Mouse (Mus musculus) hindbrain, embryonic 15.5 days (tissue): ENCODE results near the gene Elavl1. TPM values are rescaled to one million over a fixed set of nuclear protein-coding genes. Genes with fewer than 3 reads are reported as not detected.
"Not testable (repeated sequence)": the region's sequence is repeated elsewhere in the genome, so short reads cannot be mapped to it uniquely, and the experiment has no call there.

Experiments used
- ATAC-seq: fragments of 200-750 bp; cut with Nextera tagmentation; 2 replicates; pipeline ENCODE4 v1.8.0; 2017; ENCODE audit warnings: low read depth, moderate number of reproducible peaks, moderate TSS enrichment; ENCODE audit not compliant: low FRiP score
- H3K27ac ChIP-seq: fragments of 300-500 bp; sonication (generic); replicated peaks from 2 replicates; pipeline ENCODE4 v1.5.1; 2015; ENCODE audit warnings: mild to moderate bottlenecking, inconsistent platforms
- H3K27me3 ChIP-seq: fragments of 300-500 bp; sonication (generic); 2 replicates; pipeline ENCODE4 v1.6.1; 2015; ENCODE audit warnings: control low read depth, inconsistent platforms
- H3K36me3 ChIP-seq: fragments of 300-500 bp; sonication (generic); 2 replicates; pipeline ENCODE4 v1.6.1; 2015; ENCODE audit warnings: control low read depth, inconsistent platforms
- H3K4me1 ChIP-seq: fragments of 300-500 bp; sonication (generic); replicated peaks from 2 replicates; pipeline ENCODE4 v1.6.1; 2015; ENCODE audit warnings: control low read depth, inconsistent platforms
- H3K4me2 ChIP-seq: fragments of 300-500 bp; sonication (generic); 2 replicates; pipeline ENCODE4 v1.6.1; 2015; ENCODE audit warnings: moderate library complexity, mild to moderate bottlenecking, inconsistent platforms
- H3K4me3 ChIP-seq: fragments of 300-500 bp; sonication (generic); 2 replicates; pipeline ENCODE4 v1.5.1; 2015; ENCODE audit warnings: mild to moderate bottlenecking, inconsistent platforms
- H3K9ac ChIP-seq: fragments of 300-500 bp; sonication (generic); 2 replicates; pipeline ENCODE4 v1.6.1; 2015; ENCODE audit warnings: inconsistent platforms
- H3K9me3 ChIP-seq: fragments of 300-500 bp; sonication (generic); 2 replicates; pipeline ENCODE4 v1.6.1; 2016; ENCODE audit warnings: control low read depth, inconsistent platforms
- WGBS: fragments of 180-500 bp; shearing (Covaris S2); methylation state at CpG from one replicate; pipeline ENCODE4 v1.1.7; 2015; 5-methylcytosine and 5-hydroxymethylcytosine counted together
- polyA plus RNA-seq: library from polyadenylated mRNA; unstranded; fragments of >200 nt; fragmentation: Nextera tagmentation; extraction: Ambion mirVana; gene quantifications from 2 replicates; pipeline ENCODE4 v1.2.1, GENCODE M21; 2015

Gene Elavl1
- polyA plus RNA-seq, 1 experiment from 2014 or later: 108 TPM

DNA sequence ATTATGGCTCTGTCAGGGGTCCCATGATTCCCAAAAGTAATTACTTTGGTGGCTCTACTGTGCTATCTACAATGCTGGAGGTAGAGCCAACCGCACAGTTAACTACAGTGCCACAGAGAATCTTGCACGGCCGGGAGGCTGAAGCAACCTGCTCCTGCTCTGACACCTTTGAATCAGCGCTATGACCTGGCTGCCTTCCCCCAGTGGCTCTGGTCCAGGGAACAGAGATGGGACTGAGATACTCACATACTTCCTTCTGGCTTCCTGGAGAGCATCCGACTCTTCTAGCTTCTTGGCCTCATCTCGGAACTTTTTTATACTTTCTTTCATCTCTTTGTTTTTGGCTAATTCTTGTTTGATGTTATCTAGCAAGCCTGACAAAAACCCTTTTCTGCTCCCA, 55.6 kb downstream of the Elavl1 start:
- H3K9ac ChIP-seq: no peak overlapping the region
- H3K27ac ChIP-seq: no peak overlapping the region
- H3K27me3 ChIP-seq: no peaks in the 10 kb centered on the region
- H3K9me3 ChIP-seq: no peaks in the 10 kb centered on the region
- H3K4me3 ChIP-seq: no peak overlapping the region
- peaks cover 2% of the 10 kb centered on the region for H3K4me1 ChIP-seq
- no peak overlapping the region for H3K4me2 ChIP-seq
- 95% methylated on average over 6 of the region's 6 CpGs for WGBS
- peaks cover 66% of the 10 kb centered on the region for H3K36me3 ChIP-seq
- no peak for ATAC-seq

DNA sequence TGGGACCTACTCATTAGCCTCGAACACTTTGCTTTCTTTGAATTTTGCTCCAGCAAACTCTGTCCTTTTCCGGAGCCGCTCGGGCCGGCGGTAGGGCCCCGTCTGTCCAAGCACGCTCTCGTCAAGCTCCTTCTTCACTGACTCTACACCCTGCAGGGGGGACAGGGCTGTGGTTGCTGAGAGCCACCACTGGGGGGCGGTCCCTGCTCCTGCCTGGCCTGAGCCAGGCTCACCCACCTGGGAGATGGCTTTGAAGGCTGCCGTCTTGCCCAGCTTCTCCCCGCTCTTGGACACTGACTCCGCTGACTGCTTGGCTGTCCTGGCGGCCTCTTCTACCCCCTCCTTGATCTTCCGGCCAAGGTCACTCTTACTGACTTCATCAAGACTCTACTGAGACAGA, 57.6 kb downstream of the Elavl1 start:
- peak; percentile 40; the same call in 1 of the 2 replicates for ATAC-seq
- peaks cover 72% of the 10 kb centered on the region for H3K36me3 ChIP-seq
- 76% methylated on average over 15 of the region's 15 CpGs for WGBS

GRCm38 (mm10) chr8:4265160-4265914, 59.9 kb downstream of the Elavl1 start:
- H3K4me2 ChIP-seq: no peak overlapping the region
- H3K27me3 ChIP-seq: no peaks in the 10 kb centered on the region
- no peak overlapping the region for H3K4me3 ChIP-seq
- no peaks in the 10 kb centered on the region for H3K4me1 ChIP-seq
- H3K27ac ChIP-seq: no peak overlapping the region
- 95% methylated on average over 15 of the region's 15 CpGs for WGBS
- no peak for ATAC-seq
- H3K9me3 ChIP-seq: no peaks in the 10 kb centered on the region
- no peak overlapping the region for H3K9ac ChIP-seq
- peaks cover 73% of the 10 kb centered on the region for H3K36me3 ChIP-seq

More for the DNA sequence above, 57.6 kb downstream of the Elavl1 start:
- H3K4me2 ChIP-seq: no peak overlapping the region
- H3K4me3 ChIP-seq: no peak overlapping the region
- no peaks in the 10 kb centered on the region for H3K4me1 ChIP-seq
- no peak overlapping the region for H3K27ac ChIP-seq
- no peak overlapping the region for H3K9ac ChIP-seq
- H3K27me3 ChIP-seq: no peaks in the 10 kb centered on the region
- H3K9me3 ChIP-seq: no peaks in the 10 kb centered on the region

DNA sequence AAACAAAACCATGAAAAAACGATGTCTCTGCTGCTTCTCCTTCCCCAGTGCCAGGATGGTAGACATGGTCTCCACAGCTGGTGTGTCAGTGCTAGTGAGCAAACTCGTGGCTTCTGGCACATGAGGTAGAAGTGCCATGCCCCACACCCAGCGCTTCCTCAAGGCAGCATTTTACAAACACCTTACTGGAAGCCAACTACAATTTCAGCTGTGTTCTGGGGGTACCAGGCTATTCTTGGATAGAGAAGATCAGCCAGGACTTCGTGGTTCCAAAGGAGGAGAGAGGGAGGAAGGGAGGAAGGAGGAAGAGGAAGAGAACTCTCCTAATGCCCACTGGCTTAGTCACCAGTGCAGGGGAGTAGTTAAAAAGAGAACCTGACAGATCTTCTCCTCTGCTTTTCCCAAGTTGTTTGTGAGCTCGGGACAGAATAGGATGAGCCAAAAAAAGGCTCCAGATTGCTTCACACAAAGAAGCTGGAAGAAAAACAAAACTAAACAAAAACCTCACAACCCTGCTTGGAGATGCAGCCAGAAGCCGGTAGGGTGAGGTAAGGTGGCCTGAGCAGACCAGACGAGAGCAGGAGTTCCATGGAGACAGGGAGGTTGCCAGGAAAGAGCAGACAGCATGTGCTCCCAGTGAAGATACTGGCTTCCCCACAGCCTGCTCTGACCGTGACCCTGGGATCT, 62.0 kb downstream of the Elavl1 start:
- Histone ChIP-seq H3K36me3 (peaks cover 71% of the 10 kb centered on the region), H3K27me3 (no peaks in the 10 kb centered on the region), H3K4me3 (no peak overlapping the region), H3K4me2 (no peak overlapping the region), H3K9me3 (no peaks in the 10 kb centered on the region), H3K27ac (no peak overlapping the region), H3K4me1 (peaks cover 10% of the 10 kb centered on the region; the same call in 1 of the 2 replicates), H3K9ac (no peak overlapping the region)
- 88% methylated on average over 8 of the region's 8 CpGs for WGBS
- no peak for ATAC-seq

GRCm38 (mm10) chr8:4259805-4260170, 65.4 kb downstream of the Elavl1 start:
- ATAC-seq: no peak
- peak overlapping the region; percentile 95 for H3K27ac ChIP-seq
- peak overlapping the region; percentile 74; the same call in 1 of the 2 replicates for H3K4me2 ChIP-seq
- peaks cover 53% of the 10 kb centered on the region for H3K36me3 ChIP-seq
- H3K27me3 ChIP-seq: no peaks in the 10 kb centered on the region
- H3K9me3 ChIP-seq: no peaks in the 10 kb centered on the region
- peak overlapping the region; percentile 80; the same call in 1 of the 2 replicates for H3K9ac ChIP-seq
- peak overlapping the region; percentile 79; the same call in 1 of the 2 replicates for H3K4me3 ChIP-seq
- H3K4me1 ChIP-seq: peaks cover 35% of the 10 kb centered on the region
- WGBS: 79% methylated on average over 4 of the region's 4 CpGs

GRCm38 (mm10) chr8:4259125-4259804, 65.9 kb downstream of the Elavl1 start, which contains the start of gene Ctxn1:
Gene Ctxn1, minus strand, starts transcription at chr8:4259274.
- Histone ChIP-seq H3K9me3 (no peaks in the 10 kb centered on the region), H3K36me3 (peaks cover 52% of the 10 kb centered on the region), H3K27me3 (no peaks in the 10 kb centered on the region), H3K4me3 (peak within 1 kb of the TSS; percentile 79), H3K27ac (peak within 1 kb of the TSS; percentile 95), H3K9ac (peak within 1 kb of the TSS; percentile 80), H3K4me2 (peak within 1 kb of the TSS; percentile 74), H3K4me1 (peaks cover 40% of the 10 kb centered on the region)
- peak; percentile 91 for ATAC-seq
- 6% methylated on average over 31 of the region's 33 CpGs for WGBS

GRCm38 (mm10) chr8:4258678-4259077, 66.5 kb downstream of the Elavl1 start:
- no peaks in the 10 kb centered on the region for H3K9me3 ChIP-seq
- under 1% methylated on average over 31 of the region's 32 CpGs for WGBS
- H3K4me1 ChIP-seq: peaks cover 45% of the 10 kb centered on the region
- peak; percentile 75 for ATAC-seq
- peak overlapping the region; percentile 79 for H3K4me3 ChIP-seq
- H3K27me3 ChIP-seq: no peaks in the 10 kb centered on the region
- peak overlapping the region; percentile 80 for H3K9ac ChIP-seq
- peak overlapping the region; percentile 95 for H3K27ac ChIP-seq
- H3K36me3 ChIP-seq: peaks cover 47% of the 10 kb centered on the region
- H3K4me2 ChIP-seq: peak overlapping the region; percentile 74

DNA sequence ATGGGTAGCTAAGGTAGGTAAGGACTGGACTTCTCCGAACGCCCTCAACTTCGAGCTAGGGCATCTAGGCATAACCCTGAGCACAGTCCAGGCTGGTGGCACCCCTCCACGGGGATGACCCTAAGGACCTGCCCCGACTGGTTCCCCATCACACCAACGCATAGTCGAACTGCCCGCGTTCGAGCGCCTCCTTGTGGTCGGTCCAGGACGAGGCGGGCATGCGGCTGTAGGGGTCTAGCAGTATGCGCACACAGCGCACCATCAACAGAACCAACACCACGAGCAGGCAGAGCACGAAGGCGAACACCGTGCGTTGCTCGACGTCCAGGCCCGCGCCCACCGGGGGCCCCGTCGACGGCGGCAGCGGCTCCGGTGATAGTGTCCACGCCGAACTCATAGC, 67.0 kb downstream of the Elavl1 start:
- peak; percentile 54 for ATAC-seq
- H3K4me3 ChIP-seq: peak overlapping the region; percentile 79
- peak overlapping the region; percentile 95 for H3K27ac ChIP-seq
- H3K9ac ChIP-seq: peak overlapping the region; percentile 80
- H3K4me1 ChIP-seq: peaks cover 48% of the 10 kb centered on the region
- no peaks in the 10 kb centered on the region for H3K27me3 ChIP-seq
- WGBS: 3% methylated on average over 35 of the region's 35 CpGs
- H3K9me3 ChIP-seq: no peaks in the 10 kb centered on the region
- H3K4me2 ChIP-seq: peak overlapping the region; percentile 74
- H3K36me3 ChIP-seq: peaks cover 43% of the 10 kb centered on the region

DNA sequence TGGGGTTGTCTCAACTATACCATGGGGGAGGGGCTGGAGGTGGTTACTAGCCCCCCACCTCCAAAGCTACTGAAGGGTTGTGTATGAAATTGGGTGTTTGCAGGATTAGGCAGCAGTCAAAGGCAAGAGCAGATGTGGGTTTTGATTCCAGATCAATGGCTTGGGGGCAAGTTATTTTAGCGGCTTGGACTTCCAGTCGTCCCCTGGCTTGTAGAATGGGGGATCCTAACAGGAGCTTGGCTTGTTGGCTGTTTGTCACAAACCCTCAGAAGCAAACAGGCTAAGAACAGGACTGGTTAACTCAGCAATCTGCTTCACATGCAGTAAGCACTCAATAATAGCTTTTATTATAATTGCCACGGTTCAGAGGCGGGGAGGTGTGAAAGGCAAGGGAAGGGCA, 67.9 kb downstream of the Elavl1 start:
- H3K4me1 ChIP-seq: peaks cover 50% of the 10 kb centered on the region
- H3K36me3 ChIP-seq: peaks cover 41% of the 10 kb centered on the region
- no peak for ATAC-seq

DNA sequence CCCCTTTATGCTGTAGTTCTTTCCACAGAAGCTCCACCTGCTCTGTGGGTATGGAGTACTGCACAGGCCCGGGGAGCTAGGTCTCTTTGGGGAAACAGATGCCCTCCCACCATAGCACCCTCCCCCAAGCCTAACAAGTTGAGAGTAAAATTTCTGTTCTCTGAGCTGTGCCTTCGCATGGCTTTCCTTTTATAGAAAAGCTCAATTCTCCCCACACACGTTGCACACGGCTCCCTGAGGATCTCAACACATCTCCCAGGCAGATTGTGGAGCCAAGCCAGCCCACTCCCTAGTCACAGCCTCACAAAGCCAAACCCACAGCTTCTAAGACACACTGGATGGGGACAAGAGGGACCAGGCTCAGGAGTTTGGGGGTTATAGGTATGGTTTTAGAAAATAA, 68.3 kb downstream of the Elavl1 start:
- peaks cover 53% of the 10 kb centered on the region for H3K4me1 ChIP-seq
- no peaks in the 10 kb centered on the region for H3K27me3 ChIP-seq
- H3K4me2 ChIP-seq: peak overlapping the region; percentile 74
- no peaks in the 10 kb centered on the region for H3K9me3 ChIP-seq
- H3K36me3 ChIP-seq: peaks cover 37% of the 10 kb centered on the region
- peak overlapping the region; percentile 95 for H3K27ac ChIP-seq
- H3K4me3 ChIP-seq: peak overlapping the region; percentile 79
- ATAC-seq: no peak
- H3K9ac ChIP-seq: peak overlapping the region; percentile 80
- WGBS: 41% methylated on average over 4 of the region's 4 CpGs

More for the DNA sequence above, 67.9 kb downstream of the Elavl1 start:
- peak overlapping the region; percentile 74 for H3K4me2 ChIP-seq
- H3K4me3 ChIP-seq: peak overlapping the region; percentile 79
- H3K27ac ChIP-seq: peak overlapping the region; percentile 95
- WGBS: 56% methylated on average over 4 of the region's 4 CpGs
- H3K27me3 ChIP-seq: no peaks in the 10 kb centered on the region
- H3K9ac ChIP-seq: peak overlapping the region; percentile 80
- H3K9me3 ChIP-seq: no peaks in the 10 kb centered on the region

GRCm38 (mm10) chr8:4255471-4255870, 69.7 kb downstream of the Elavl1 start:
- not testable (repeated sequence) for H3K4me3 ChIP-seq, H3K27me3 ChIP-seq, ATAC-seq, H3K4me2 ChIP-seq, H3K27ac ChIP-seq, H3K9ac ChIP-seq, H3K9me3 ChIP-seq
- 92% methylated on average over 7 of the region's 7 CpGs for WGBS
- peaks cover 53% of the 10 kb centered on the region for H3K4me1 ChIP-seq
- H3K36me3 ChIP-seq: peaks cover 29% of the 10 kb centered on the region

DNA sequence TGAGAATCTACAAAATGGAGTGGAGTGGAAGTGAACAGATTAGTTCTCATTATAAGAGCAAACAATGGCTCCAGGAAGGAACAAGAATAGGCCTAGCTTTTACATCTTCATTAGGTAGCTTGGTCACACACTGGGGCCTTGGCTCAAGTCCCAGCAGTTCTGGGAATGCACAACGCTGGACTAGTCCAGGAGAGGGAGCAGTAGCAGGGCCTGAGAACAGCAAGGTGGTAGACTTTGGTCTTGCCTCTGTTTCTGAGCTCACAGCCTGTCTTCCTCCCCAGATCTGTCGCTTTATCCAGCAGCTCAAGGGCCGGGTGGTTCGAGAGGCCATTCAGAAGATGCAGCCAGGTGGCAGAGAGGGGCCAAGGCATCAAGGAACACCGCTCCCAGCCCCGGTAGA, 71.2 kb downstream of the Elavl1 start:
- H3K9me3 ChIP-seq: no peaks in the 10 kb centered on the region
- H3K9ac ChIP-seq: peak overlapping the region; percentile 7
- H3K27ac ChIP-seq: peak overlapping the region; percentile 92
- peaks cover 20% of the 10 kb centered on the region for H3K36me3 ChIP-seq
- H3K4me3 ChIP-seq: peak overlapping the region; percentile 57
- no peaks in the 10 kb centered on the region for H3K27me3 ChIP-seq
- peak overlapping the region; percentile 68 for H3K4me2 ChIP-seq
- peaks cover 46% of the 10 kb centered on the region for H3K4me1 ChIP-seq
- 67% methylated on average over 6 of the region's 6 CpGs for WGBS
- ATAC-seq: no peak
